Mouse (Mus musculus) heart, adult 18-20 months (tissue): ENCODE data around the gene Gpr180. TPM values are rescaled to one million over a fixed set of nuclear protein-coding genes. Genes with fewer than 3 reads are reported as not detected.
A peak's percentile ranks its signal among the peaks of the same experiment; 100 is the strongest.
"Not testable (repeated sequence)": the region's sequence is repeated elsewhere in the genome, so short reads cannot be mapped to it uniquely, and the experiment has no call there.

Experiments
- DNase-seq, 2 experiments: peaks; one replicate each; pipeline ENCODE4 v3.0.0; 2021 to 2022; ENCODE audit warnings: mixed read lengths in 1 of 2
- long read RNA-seq, 2 experiments: library from polyadenylated mRNA; stranded (forward); transcript quantifications; one replicate each; pipeline ENCODE4 v2.0.0; 2021
- total RNA-seq, 2 experiments: library from RNA; stranded (reverse); gene quantifications; 2 replicates each; pipeline ENCODE4 v1.2.3; 2021

Gene Gpr180
- total RNA-seq, result 10 to 100 TPM; 19.7 to 20.0 TPM
- long read RNA-seq, experiment 1, transcript Gpr180-201 (9 exons, 1,875 nt), result major isoform, 23 of 37 reads
- long read RNA-seq, experiment 1, partial matches to known transcripts, result 1 of 37 reads
- long read RNA-seq, experiment 1, other reads (novel, unspliced or antisense), result 13 of 37 reads
- long read RNA-seq, experiment 2, transcript Gpr180-201 (9 exons, 1,875 nt), result major isoform, 11 of 24 reads
- long read RNA-seq, experiment 2, partial matches to known transcripts, result 9 of 24 reads
- long read RNA-seq, experiment 2, other reads (novel, unspliced or antisense), result 4 of 24 reads

- DNase-seq, result peak; percentile 97
Observed at GRCm38 (mm10) chr14:118136744-118137452, at the start of gene Gpr180. Gpr180 (plus strand) TSS chr14:118137158.

- peak in 1 of 2 experiments; percentile 47 for DNase-seq
Observed at GRCm38 (mm10) chr14:118088437-118089207, 48.3 kb upstream of the Gpr180 start.

- DNase-seq, result peak; percentile 94 to 97
Observed at GRCm38 (mm10) chr14:118089215-118089805, 47.6 kb upstream of the Gpr180 start.

- DNase-seq, result no peak
Observed at GRCm38 (mm10) chr14:118089806-118090392, 47.1 kb upstream of the Gpr180 start.

GRCm38 (mm10) chr14:118098265-118098664, 38.7 kb upstream of the Gpr180 start:
- no peak for DNase-seq

- DNase-seq, result no peak
Observed at GRCm38 (mm10) chr14:118101227-118101990, 35.5 kb upstream of the Gpr180 start.

- not testable (repeated sequence) for DNase-seq
Observed at GRCm38 (mm10) chr14:118107479-118107878, 29.5 kb upstream of the Gpr180 start.

GRCm38 (mm10) chr14:118113116-118113515, 23.8 kb upstream of the Gpr180 start:
- DNase-seq, result no peak

- no peak for DNase-seq
Observed at GRCm38 (mm10) chr14:118124129-118124528, 12.8 kb upstream of the Gpr180 start.

GRCm38 (mm10) chr14:118124771-118125170, 12.2 kb upstream of the Gpr180 start:
- DNase-seq, result no peak

- DNase-seq, result no peak
Observed at GRCm38 (mm10) chr14:118126301-118126700, 10.7 kb upstream of the Gpr180 start.

GRCm38 (mm10) chr14:118131472-118131871, 5.5 kb upstream of the Gpr180 start:
- DNase-seq, result no peak

- DNase-seq, result no peak
Observed at GRCm38 (mm10) chr14:118131931-118132641, 4.9 kb upstream of the Gpr180 start.

- DNase-seq, result peak; percentile 99
Observed at GRCm38 (mm10) chr14:118132642-118132977, 4.3 kb upstream of the Gpr180 start, which contains the start of gene Tgds. Tgds (minus strand) TSS chr14:118132755.

- no peak for DNase-seq
Observed at GRCm38 (mm10) chr14:118137487-118137886, 529 bp downstream of the Gpr180 start.

- no peak for DNase-seq
Observed at GRCm38 (mm10) chr14:118142283-118142682, 5.3 kb downstream of the Gpr180 start.

- no peak for DNase-seq
Observed at GRCm38 (mm10) chr14:118148046-118148445, 11.1 kb downstream of the Gpr180 start.

GRCm38 (mm10) chr14:118148554-118148953, 11.6 kb downstream of the Gpr180 start:
- no peak for DNase-seq

GRCm38 (mm10) chr14:118150656-118151551, 13.9 kb downstream of the Gpr180 start:
- DNase-seq, result peak in 1 of 2 experiments; percentile 11
